Mouse (Mus musculus) induced T-regulatory cell, adult 2 months (primary cell): ENCODE data around the gene Gtpbp2.

Experiments
- DNase-seq: peaks from one replicate; pipeline ENCODE4 v3.0.0-alpha.2; 2012; ENCODE audit warnings: low read depth

Gene Gtpbp2

DNA sequence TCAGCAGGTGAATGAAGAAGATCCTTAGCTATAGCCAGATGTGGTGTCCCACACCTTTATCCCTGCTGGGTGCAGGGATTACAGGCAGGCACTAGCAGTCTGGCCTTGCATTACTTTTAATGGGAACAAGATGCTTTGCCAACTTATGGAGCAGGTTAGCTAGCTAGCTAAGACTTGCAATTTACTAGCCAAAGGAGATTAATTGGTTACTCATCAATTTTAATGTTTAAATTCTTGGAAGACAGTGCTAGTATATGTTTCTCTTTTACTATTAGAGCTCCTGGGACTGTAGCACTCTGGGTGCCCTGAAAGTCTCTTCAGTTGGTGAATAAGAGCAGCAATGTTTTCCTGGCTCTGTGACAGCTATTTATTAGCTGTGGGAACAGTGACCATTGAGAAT is 45.8 kb downstream of the Gtpbp2 start:
- no peak for DNase-seq

DNA sequence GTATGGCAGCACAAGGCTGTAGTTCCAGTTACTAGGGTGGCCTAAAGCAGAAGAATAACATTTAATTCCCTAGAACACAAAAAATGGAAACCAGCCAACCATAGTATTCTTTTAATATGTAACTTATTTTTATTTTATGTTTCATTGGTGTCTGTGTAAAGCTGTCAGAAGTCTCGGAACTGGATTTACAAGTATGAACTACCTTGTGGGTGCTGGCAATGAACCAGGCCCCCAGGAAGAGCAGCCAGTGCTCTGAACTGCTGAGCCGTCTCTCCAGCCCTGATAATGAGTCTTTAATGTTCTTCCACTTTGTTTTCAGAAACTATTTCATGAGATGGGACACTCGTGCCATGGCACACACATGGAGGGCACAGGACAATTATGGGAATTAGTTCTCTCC is 49.7 kb downstream of the Gtpbp2 start:
- DNase-seq, result no peak
